Mouse (Mus musculus): ENCODE measurements around the gene Gps2.

DNA sequence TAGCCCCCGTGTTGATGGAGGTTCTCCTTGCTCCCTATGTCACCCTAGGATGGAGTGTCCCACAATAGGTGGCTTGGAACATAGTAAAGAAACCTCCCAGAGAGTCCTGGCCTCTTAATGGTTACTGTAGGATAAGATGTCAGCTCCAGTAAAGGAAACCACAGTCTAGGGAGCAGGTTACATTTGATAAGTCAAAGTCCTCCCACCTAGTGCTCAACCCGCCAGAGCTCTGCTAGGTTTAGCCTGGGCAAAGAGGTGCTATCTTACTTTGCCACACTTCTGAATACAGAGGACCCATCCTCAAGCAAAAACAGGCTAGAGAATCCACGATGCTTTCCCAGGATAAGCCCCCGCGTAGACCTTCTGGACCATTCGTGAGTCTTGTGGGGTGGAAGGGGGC, 34.7 kb upstream of the Gps2 start:
- no peak for TF ChIP-seq POLR2A (IDR thresholded peaks at IDR 0.05; ENCODE audit: borderline replicate concordance, low read depth, low read length)
- TF ChIP-seq CTCF (IDR thresholded peaks at IDR 0.05; ENCODE audit: low read depth, low read length) = no peak
